Mouse (Mus musculus): ENCODE data around the gene Nf2. TPM values are rescaled to one million over a fixed set of nuclear protein-coding genes. Genes with fewer than 3 reads are reported as not detected.

The Nf2 gene
- polyA plus RNA-seq (2015; fragmentation: Nextera tagmentation; extraction: Ambion mirVana), result 18.2 and 18.7 TPM in 2 replicates

DNA sequence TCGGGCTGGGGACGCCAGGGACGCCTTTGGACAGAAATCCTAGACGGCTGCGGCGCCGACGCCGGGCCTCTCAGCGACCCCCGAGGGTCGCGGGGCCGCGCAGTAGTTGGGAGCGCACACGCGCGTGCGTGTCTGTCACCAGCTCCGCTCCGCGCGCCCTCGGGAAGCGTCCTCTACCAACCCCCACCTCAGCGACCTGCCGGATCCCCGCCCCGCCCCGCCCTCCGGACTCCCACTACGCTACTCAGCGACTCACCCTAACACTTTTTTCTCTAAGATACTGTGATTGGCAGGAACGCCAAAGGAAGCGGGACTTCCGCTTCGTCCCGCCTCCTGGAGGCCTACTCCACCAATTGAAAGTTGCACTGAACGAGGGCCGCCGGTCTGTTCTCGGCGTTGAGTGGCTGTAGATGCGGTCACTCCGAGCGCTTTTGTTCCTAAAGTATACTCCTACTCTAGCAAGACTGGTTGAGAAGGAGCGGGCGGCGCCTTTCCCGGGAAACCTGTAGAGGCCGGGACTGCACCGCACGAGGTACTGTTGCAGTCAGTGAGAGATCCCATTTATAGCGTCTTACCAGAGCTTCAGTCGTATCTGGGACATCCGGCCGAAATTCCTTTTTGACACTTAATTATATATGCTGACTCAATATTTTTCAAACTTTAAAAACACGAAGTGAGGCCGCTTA lies at the start of gene Nf2:
Gene Nf2, minus strand, starts transcription at position 279 of the 686 bp plus-strand sequence.
- ATAC-seq (ENCODE audit: low FRiP score, low TSS enrichment) (peak; percentile 100), DNase-seq (ENCODE audit: low spot score) (peak; percentile 97)
- Histone ChIP-seq H3K27ac (replicated peaks) (peak within 1 kb of the TSS; percentile 80), H3K4me2 (replicated peaks; ENCODE audit: low read depth) (peak within 1 kb of the TSS; percentile 85), H3K4me1 (replicated peaks; ENCODE audit: control insufficient read depth, insufficient read depth) (no peaks in the 10 kb centered on the region), H3K9me3 (ENCODE audit: control insufficient read depth, low read length) (no peaks in the 10 kb centered on the region), H3K9ac (ENCODE audit: low read length) (peak within 1 kb of the TSS; percentile 86), H3K36me3 (ENCODE audit: control insufficient read depth, insufficient read depth, low read length) (no peaks in the 10 kb centered on the region), H3K4me3 (ENCODE audit: low read depth, low read length) (peak within 1 kb of the TSS; percentile 95), H3K27me3 (ENCODE audit: control insufficient read depth, insufficient read depth, low read length) (no peaks in the 10 kb centered on the region)
- TF ChIP-seq CTCF (IDR thresholded peaks at IDR 0.05; ENCODE audit: low read depth), result peak; percentile 49
- TF ChIP-seq EP300 (optimal IDR thresholded peaks at IDR 0.05), result no peak
- WGBS, result under 1% methylated on average over 47 of the region's 60 CpGs

DNA sequence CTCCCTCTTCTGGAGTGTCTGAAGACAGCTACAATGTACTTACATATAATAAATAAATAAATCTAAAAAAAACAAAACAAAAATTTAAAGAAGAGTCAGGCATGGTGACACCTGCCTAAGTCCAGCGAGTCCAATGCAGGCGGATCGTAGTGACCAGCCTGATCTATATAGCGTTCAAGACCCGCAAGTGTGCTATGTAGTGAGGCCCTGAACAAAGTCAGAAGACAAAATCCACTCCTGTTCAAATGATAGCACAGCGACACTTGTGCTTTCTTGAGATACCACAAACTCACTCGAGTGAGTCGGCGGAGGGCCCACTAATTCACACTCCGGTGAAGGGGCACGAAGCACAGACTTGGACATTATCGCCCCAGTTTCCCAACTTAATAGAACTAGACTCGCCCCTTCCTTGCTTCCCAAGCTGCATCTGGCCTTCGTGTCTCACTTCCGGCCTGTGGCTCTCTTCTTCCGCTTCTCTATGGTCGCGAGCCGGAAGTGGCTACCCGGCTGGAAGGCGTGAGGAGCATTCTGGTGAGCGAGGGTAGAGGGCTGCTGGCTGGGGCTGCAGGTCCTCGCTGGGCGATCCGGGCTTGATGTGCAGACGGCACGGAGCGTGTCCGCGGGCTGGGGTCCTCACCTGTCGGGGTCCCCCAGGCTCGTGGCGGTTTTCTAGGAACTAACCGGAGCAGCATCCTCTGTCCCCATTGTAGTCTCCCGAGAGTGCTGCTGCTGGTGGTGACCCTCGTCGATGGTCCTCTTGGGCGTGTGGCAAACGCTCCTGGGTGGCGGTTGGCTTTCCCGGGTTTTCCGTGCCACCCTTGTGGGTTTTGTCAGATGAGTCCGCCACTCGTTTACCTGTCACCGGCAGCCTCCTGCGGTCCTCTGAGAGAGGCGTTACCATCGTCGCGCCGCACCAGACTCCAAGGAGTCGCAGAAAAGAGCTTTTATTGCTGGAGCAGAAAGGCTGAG lies 45.8 kb upstream of the Nf2 start, which contains the start of gene Thoc5:
Gene Thoc5, plus strand, starts transcription at position 473 of the 969 bp plus-strand sequence.
- H3K9ac ChIP-seq (ENCODE audit: low read length), result peak within 1 kb of the TSS; percentile 86
- no peaks in the 10 kb centered on the region for H3K4me1 ChIP-seq (replicated peaks; ENCODE audit: control insufficient read depth, insufficient read depth)
- no peaks in the 10 kb centered on the region for H3K27me3 ChIP-seq (ENCODE audit: control insufficient read depth, insufficient read depth, low read length)
- peaks cover 2% of the 10 kb centered on the region; the same call in 1 of the 2 replicates for H3K36me3 ChIP-seq (ENCODE audit: control insufficient read depth, insufficient read depth, low read length)
- 2% methylated on average over 52 of the region's 52 CpGs for WGBS
- no peak for TF ChIP-seq CTCF (IDR thresholded peaks at IDR 0.05; ENCODE audit: low read depth)
- TF ChIP-seq EP300 (optimal IDR thresholded peaks at IDR 0.05), result no peak
- H3K27ac ChIP-seq (replicated peaks), result peak within 1 kb of the TSS; percentile 41
- peak within 1 kb of the TSS; percentile 84 for H3K4me2 ChIP-seq (replicated peaks; ENCODE audit: low read depth)
- peak within 1 kb of the TSS; percentile 85 for H3K4me3 ChIP-seq (ENCODE audit: low read depth, low read length)
- peak; percentile 92 for ATAC-seq (ENCODE audit: low FRiP score, low TSS enrichment)
- no peaks in the 10 kb centered on the region for H3K9me3 ChIP-seq (ENCODE audit: control insufficient read depth, low read length)
- peak; percentile 83 for DNase-seq (ENCODE audit: low spot score)

DNA sequence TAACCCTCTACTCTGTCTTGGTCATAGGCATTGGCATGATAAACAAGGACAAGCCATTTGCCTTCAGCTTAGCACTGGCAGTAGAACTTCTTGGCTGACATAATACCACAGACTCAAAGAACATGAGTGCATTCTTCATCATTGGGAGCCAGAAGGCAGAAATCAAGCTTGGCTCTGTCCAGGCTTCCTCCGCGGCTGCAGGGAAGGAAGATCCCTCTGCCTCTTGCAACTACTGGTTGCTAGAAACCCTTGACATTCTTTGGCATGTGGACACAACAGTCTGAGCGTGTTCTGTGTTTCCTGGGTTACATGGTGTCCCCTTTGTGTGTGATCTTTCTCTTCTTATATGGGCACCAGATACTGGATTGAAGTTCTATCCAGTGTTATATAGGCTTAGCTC lies 37.7 kb upstream of the Nf2 start:
- no peak for DNase-seq (ENCODE audit: low spot score)
- Histone ChIP-seq H3K4me3 (ENCODE audit: low read depth, low read length) (no peak overlapping the region), H3K4me1 (replicated peaks; ENCODE audit: control insufficient read depth, insufficient read depth) (no peaks in the 10 kb centered on the region), H3K27me3 (ENCODE audit: control insufficient read depth, insufficient read depth, low read length) (no peaks in the 10 kb centered on the region), H3K36me3 (ENCODE audit: control insufficient read depth, insufficient read depth, low read length) (no peaks in the 10 kb centered on the region; the same call in 1 of the 2 replicates), H3K4me2 (replicated peaks; ENCODE audit: low read depth) (no peak overlapping the region), H3K9ac (ENCODE audit: low read length) (no peak overlapping the region), H3K27ac (replicated peaks) (no peak overlapping the region), H3K9me3 (ENCODE audit: control insufficient read depth, low read length) (no peaks in the 10 kb centered on the region)
- TF ChIP-seq EP300 (optimal IDR thresholded peaks at IDR 0.05), result no peak
- TF ChIP-seq CTCF (IDR thresholded peaks at IDR 0.05; ENCODE audit: low read depth), result no peak
- ATAC-seq (ENCODE audit: low FRiP score, low TSS enrichment), result no peak
- WGBS, result 98% methylated on average over 3 of the region's 3 CpGs

DNA sequence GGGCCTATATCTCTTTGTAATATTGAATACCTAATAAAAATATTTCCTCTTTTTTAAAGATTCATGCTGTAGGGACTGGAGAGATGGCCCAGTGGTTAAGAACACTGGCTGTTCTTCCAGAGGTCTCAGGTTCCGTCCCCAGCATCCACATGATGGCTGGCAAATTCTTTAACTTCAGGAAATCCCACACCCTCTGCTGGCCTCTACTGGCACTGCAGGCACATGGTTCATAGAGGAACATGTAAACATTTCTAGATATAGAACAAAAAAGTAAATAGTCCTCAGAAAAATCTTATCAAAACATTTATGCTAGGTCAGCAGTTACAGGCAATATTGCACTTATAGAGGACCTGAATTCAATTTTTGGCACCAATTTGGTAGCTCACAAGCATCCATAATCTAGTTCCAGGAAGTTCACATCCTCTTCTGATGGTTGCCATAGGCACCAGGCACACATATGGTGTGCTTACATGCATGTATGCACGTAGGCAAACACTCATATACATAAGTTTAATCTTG lies 36.1 kb upstream of the Nf2 start:
- TF ChIP-seq CTCF (IDR thresholded peaks at IDR 0.05; ENCODE audit: low read depth) (peak; percentile 74), EP300 (optimal IDR thresholded peaks at IDR 0.05) (no peak)

DNA sequence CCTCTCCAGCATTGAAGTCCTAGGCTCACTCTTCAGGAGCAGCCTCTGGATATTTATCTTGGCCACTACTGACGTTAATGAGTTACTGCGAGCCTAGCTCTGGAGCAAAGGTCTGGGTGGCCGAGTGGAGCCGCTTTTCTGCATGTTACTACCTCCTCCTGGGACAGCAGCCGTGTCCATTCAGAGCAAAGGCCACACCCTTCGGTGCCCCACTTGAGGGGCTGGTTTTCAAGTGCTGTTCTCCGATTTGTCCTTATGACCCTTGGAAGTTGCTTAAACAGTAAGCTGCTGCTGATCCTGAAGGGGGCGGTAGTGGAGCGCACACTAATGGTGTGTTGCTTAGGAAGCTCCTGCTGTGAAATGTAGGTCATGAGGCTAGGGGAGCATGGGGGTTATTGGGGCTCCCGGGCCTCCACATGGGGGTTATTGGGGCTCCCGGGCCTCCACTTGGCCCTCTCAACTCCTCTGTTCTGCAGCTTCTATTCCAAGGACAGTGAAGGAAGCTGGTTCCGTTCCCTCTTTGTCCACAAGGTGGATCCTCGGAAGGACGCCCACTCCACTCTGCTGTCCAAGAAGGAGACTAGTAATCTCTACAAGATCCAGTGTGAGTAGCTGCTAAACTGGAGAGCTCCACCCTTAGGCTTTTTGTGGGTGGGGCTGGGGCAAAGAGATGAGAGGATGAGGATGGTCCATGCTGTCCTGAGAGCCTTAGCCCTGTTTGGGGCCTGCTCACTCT lies 33.7 kb upstream of the Nf2 start:
- TF ChIP-seq EP300 (optimal IDR thresholded peaks at IDR 0.05) (no peak), CTCF (IDR thresholded peaks at IDR 0.05; ENCODE audit: low read depth) (peak; percentile 69)
- Histone ChIP-seq H3K36me3 (ENCODE audit: control insufficient read depth, insufficient read depth, low read length) (no peaks in the 10 kb centered on the region), H3K9ac (ENCODE audit: low read length) (no peak overlapping the region), H3K9me3 (ENCODE audit: control insufficient read depth, low read length) (no peaks in the 10 kb centered on the region), H3K4me1 (replicated peaks; ENCODE audit: control insufficient read depth, insufficient read depth) (no peaks in the 10 kb centered on the region), H3K27me3 (ENCODE audit: control insufficient read depth, insufficient read depth, low read length) (no peaks in the 10 kb centered on the region), H3K4me2 (replicated peaks; ENCODE audit: low read depth) (no peak overlapping the region), H3K27ac (replicated peaks) (peak overlapping the region; percentile 5; the same call in 1 of the 2 replicates), H3K4me3 (ENCODE audit: low read depth, low read length) (no peak overlapping the region)
- peak; percentile 90 for DNase-seq (ENCODE audit: low spot score)
- peak; percentile 93 for ATAC-seq (ENCODE audit: low FRiP score, low TSS enrichment)
- 38% methylated on average over 14 of the region's 14 CpGs for WGBS

More for the DNA sequence above, 36.1 kb upstream of the Nf2 start:
- no peak for ATAC-seq (ENCODE audit: low FRiP score, low TSS enrichment)
- DNase-seq (ENCODE audit: low spot score), result peak; percentile 66
- no peak overlapping the region for H3K9ac ChIP-seq (ENCODE audit: low read length)
- no peaks in the 10 kb centered on the region for H3K36me3 ChIP-seq (ENCODE audit: control insufficient read depth, insufficient read depth, low read length)
- no peaks in the 10 kb centered on the region for H3K4me1 ChIP-seq (replicated peaks; ENCODE audit: control insufficient read depth, insufficient read depth)
- no peaks in the 10 kb centered on the region for H3K27me3 ChIP-seq (ENCODE audit: control insufficient read depth, insufficient read depth, low read length)
- H3K27ac ChIP-seq (replicated peaks), result no peak overlapping the region
- no peak overlapping the region for H3K4me2 ChIP-seq (replicated peaks; ENCODE audit: low read depth)
- WGBS, result 66% methylated on average over 2 of the region's 2 CpGs
- no peak overlapping the region for H3K4me3 ChIP-seq (ENCODE audit: low read depth, low read length)
- no peaks in the 10 kb centered on the region for H3K9me3 ChIP-seq (ENCODE audit: control insufficient read depth, low read length)

Data from stomach, postnatal 0 days (tissue).